Mouse (Mus musculus) cerebellum, postnatal 10 days (tissue): ENCODE measurements around the gene Txndc11.
A peak's percentile ranks its signal among the peaks of the same experiment; 100 is the strongest.

ENCODE experiments used
- DNase-seq, 2 experiments: peaks; one replicate each; pipeline ENCODE4 v3.0.0; 2021; ENCODE audit warnings: mixed read lengths in 2 of 2

Txndc11 gene

GRCm38 (mm10) chr16:11064341-11064740, 70.1 kb downstream of the Txndc11 start:
- DNase-seq = no peak

- DNase-seq = peak; percentile 82 to 87
Observed at GRCm38 (mm10) chr16:11062794-11063721, 71.4 kb downstream of the Txndc11 start.

- no peak for DNase-seq
Observed at GRCm38 (mm10) chr16:11060645-11061044, 73.8 kb downstream of the Txndc11 start, which contains the start of gene Snn. Gene Snn (plus strand): TSS chr16:11060945.

DNA sequence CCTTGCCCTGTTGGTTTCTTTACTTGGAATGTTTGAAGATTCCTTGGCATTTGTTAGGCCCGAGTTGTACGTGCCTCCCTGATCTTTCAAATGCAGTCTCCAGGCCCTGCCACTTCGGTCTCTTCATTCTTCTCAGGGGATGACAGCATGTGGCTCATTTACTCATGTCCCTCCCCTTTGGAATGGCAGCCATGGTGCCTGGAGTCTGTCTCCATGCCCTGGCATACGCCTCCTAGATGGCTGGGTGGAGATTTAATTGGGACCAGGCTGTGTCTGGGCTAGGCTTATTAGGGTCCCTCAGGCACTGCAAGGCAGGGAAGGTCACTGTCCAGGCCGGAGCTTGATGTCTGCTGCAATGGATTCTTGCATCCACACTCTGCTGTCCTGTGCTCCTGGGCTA, 78.5 kb downstream of the Txndc11 start:
- peak; percentile 33 to 54 for DNase-seq

- no peak for DNase-seq
Observed at GRCm38 (mm10) chr16:11054871-11055270, 79.6 kb downstream of the Txndc11 start.

DNA sequence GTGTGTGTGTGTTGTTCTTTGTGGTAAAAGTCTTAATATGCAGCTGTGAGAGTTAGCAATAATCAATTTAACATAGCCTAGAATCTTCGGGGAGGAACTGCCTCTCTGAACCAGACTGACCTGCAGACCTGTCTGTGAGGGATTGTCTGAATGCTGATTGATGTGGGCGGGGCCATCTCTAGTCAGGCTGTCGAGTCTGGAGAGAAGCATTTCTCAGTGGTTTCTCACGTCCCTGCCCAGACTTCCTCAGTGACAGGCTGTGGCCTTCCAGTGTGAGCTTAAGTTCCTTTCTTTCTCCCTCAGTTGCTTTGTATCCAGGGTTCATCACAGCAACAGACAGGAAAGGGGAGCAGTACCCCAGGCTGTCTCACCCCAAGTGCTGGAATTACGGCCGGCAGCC, 80.0 kb downstream of the Txndc11 start:
- no peak for DNase-seq

DNA sequence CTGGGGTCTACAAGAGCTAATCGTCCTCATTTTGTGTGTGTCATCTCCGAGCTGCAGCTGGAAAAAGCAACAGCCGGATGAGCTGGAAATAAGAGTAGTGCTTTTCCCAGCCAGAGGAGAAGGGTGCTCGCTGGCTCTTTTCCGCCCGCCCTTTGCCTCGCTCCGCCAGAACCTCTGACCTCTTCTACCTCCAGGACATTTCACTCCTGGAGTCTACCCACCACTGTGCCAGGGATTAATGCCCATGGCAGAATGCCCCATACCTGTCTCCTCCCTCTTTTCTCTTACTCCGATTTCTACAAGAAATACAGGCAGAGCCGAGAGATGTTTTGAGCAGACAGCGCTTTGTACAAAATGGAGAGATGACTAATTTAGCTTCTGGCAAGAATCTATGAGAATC, 83.3 kb downstream of the Txndc11 start:
- DNase-seq = no peak

GRCm38 (mm10) chr16:11050226-11050625, 84.2 kb downstream of the Txndc11 start:
- DNase-seq = no peak

DNA sequence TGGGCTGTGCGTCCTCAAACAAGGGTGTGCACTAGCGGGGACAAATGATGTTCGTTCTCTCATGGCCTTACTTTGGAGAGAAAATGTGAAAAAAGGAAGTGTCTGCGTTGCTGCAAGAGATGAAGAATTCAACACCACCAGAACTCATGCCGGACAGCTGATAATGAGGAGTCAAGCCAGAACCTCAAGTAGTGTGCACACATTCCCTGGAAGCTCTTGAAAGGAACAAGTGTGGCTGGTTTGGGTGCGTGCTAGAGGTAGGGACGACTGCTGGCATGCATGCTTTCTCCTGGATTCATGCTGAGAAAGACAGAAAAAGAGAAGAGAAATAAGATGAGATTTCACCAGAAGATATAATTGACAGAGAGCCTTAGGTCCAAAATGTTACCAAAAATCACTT, 87.3 kb downstream of the Txndc11 start:
- no peak for DNase-seq

GRCm38 (mm10) chr16:11046437-11046836, 88.0 kb downstream of the Txndc11 start:
- no peak for DNase-seq

- DNase-seq = no peak
Observed at GRCm38 (mm10) chr16:11043239-11043638, 91.2 kb downstream of the Txndc11 start.

- no peak for DNase-seq
Observed at GRCm38 (mm10) chr16:11040603-11041002, 93.8 kb downstream of the Txndc11 start.

DNA sequence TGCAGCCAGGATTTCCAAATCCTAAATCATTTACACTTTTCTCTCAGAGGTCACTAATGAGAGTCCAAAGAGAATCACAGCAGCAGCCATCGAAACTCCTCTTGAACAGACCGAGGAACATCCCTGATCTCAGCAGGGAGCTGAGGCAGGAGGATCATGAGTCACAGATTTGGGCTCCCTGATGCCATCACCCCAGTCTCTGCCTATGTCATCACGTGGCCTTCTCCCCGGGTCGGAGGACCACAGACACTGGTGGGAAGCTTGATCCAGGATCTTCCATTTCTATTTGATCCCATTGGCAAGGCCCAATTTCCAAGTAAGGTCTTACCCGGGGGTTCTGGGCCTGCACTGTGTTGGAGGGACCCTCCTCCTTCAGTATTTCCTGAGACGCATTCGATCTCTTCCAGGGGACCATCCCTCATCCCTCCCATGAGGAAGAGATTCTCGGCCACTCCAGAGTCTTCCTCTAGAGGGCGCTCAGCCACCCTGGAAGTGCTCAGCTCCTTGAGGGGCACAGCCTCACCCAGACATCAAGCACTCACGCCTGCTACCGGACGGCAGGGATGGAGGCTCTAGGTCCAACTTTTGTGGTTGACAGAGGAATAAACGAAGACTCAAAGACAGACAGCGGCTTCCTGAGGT, 98.5 kb downstream of the Txndc11 start:
- DNase-seq = peak; percentile 86 to 90

- no peak for DNase-seq
Observed at GRCm38 (mm10) chr16:11035273-11035672, 99.2 kb downstream of the Txndc11 start.

DNA sequence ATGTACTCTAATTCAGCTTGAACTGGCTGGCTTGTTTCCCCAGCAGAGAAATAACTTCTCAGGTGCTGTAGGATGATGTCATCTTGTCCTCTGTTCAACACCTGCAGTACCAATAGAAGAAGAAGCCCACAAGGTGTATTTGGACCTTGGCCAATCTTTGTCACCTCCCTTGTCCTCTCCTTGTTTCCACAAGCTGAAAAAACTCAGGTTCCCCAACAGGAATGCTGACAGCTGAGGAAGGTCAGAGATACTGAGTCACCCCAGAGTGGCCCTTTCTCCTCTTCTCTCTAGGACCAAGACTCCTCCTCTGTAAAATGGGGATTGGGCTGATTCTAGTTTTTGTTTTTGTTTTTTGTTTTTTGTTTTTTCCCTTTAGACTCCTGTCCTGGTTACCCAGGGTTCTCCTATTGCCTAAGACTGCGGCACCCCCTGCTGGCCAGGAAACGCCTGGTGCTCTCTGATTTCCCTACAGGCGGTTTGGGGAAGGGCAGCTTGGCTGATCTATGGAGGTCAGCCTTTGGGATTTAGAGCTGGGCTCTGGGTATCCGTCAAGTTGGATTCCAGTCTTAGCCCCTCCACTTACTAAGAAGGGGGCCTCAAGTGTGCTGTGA, 100.2 kb downstream of the Txndc11 start:
- peak; percentile 89 to 92 for DNase-seq

DNA sequence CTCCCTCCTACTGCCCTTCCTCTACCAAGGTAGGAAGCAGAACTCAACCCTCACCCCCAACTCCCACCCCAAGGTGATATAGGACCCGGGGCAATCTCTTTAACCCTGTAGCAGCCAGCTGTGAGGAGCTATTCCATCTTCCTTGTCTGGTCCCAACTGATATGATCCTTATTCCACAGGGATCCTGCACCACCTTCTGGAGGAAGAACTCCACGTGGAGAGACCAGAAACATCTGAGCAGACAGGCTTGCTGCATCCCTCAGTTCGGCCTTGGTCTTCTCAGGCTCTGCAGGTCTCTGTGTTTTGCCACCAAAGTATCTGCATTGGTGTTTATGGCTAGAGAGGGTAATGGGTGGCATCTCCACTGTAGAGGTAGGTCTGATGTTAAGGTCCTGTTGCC, 103.1 kb downstream of the Txndc11 start:
- DNase-seq = no peak

DNA sequence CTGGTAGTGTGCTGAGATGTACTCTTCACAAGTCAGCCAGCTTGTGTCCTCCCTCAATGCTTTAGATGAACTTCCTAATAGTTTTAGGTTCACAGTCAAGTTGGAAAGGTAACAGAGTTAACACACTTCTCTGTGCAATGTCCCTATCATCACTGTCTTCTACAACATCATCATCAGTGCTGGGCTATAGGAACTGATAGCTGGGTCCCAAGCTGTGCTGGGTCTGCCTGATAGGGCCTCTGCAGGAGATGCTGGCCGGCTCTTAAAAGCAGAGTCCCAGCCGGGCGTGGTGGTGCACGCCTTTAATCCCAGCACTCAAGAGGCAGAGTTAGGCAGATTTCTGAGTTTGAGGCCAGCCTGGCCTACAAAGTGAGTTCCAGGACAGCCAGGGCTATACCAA, 103.6 kb downstream of the Txndc11 start:
- DNase-seq = no peak

DNA sequence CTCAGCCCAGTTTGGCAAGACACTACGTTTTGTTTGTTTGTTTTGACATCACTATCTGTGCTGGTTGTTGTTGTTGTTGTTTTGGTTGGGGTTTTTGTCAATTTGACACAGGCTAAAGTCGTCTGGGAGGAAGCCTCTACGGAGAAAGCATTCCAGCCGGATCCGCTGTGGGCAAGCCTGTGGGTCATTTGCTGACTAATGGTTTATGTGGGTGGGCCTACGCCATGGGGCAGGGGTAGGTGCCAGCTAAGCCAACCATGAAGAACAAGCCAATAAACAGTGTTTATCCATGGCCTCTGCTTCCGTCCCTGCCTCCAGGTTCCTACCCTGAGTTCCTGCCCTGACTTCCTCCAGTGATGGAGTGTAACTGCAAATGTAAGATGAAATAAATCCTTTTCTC, 106.2 kb downstream of the Txndc11 start:
- DNase-seq = peak; percentile 32 to 33
